Mouse (Mus musculus): ENCODE data around the gene Irx4.

DNA sequence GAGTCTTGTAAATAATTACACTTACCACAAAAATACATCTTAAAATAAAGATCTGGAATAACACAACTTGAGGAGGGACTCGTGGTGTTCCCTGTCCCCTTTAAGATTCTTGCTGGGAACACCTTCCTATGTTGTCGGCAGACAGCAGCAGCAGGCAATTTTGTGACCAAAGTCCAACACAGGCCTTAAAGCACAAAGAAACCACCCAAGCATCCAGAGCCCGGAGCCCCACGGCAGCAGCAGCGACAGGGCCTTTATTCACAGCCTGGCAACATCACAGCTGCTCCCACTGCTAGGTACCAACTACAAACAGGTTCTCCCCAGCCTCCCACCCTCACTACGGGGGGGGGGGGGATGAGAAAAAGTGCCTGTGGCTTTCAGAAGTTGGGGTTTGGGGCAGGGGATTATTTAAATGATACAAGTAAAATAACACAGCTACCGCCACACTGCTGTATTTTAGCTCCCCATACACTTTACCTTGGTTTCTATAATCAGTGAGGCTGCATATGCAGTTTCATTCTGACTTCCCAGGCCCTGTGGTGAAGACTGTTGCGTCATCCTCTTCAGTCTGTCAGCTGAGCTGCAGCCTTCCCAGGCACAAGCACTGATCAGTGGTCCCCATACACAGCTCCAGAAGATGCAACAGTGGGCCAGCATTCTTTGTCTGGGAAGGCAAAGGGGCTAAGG, 45.3 kb downstream of the Irx4 start:
- no peak for TF ChIP-seq CTCF (IDR thresholded peaks at IDR 0.05; ENCODE audit: low read depth, low read length)
- no peak for TF ChIP-seq POLR2A (IDR thresholded peaks at IDR 0.05; ENCODE audit: borderline replicate concordance, low read depth, low read length)

All from bone marrow macrophage, adult 2 months (primary cell).